Mouse (Mus musculus) midbrain, embryonic 16.5 days (tissue): Measurements from ENCODE around the gene Ric1. TPM values are rescaled to one million over a fixed set of nuclear protein-coding genes. Genes with fewer than 3 reads are reported as not detected.
"Not testable (repeated sequence)": the region's sequence is repeated elsewhere in the genome, so short reads cannot be mapped to it uniquely, and the experiment has no call there.

ENCODE experiments used
- ATAC-seq: fragments of 200-750 bp; cut with Nextera tagmentation; 2 replicates; pipeline ENCODE4 v1.8.0; 2017; ENCODE audit warnings: moderate TSS enrichment
- H3K27ac ChIP-seq: fragments of 300-500 bp; sonication (generic); 2 replicates; pipeline ENCODE4 v1.5.1; 2014; ENCODE audit warnings: mild to moderate bottlenecking, low read length, mixed read lengths
- H3K27me3 ChIP-seq: fragments of 300-500 bp; sonication (generic); 2 replicates; pipeline ENCODE4 v1.6.1; 2014; ENCODE audit warnings: low read depth, low read length, mixed read lengths; ENCODE audit not compliant: control insufficient read depth, insufficient read depth
- H3K36me3 ChIP-seq: fragments of 300-500 bp; sonication (generic); 2 replicates; pipeline ENCODE4 v1.6.1; 2014; ENCODE audit warnings: mild to moderate bottlenecking, low read length, moderate library complexity, mixed read lengths; ENCODE audit not compliant: control insufficient read depth, insufficient read depth
- H3K4me1 ChIP-seq: fragments of 300-500 bp; sonication (generic); 2 replicates; pipeline ENCODE4 v1.6.1; 2014; ENCODE audit warnings: mild to moderate bottlenecking, low read length, mixed read lengths; ENCODE audit not compliant: control insufficient read depth, insufficient read depth
- H3K4me2 ChIP-seq: fragments of 300-500 bp; sonication (generic); 2 replicates; pipeline ENCODE4 v1.6.1; 2014; ENCODE audit warnings: mild to moderate bottlenecking, low read length, mixed read lengths
- H3K4me3 ChIP-seq: fragments of 300-500 bp; sonication (generic); 2 replicates; pipeline ENCODE4 v1.5.1; 2014; ENCODE audit warnings: low read depth, mild to moderate bottlenecking, low read length, moderate library complexity, mixed read lengths
- H3K9ac ChIP-seq: fragments of 300-500 bp; sonication (generic); 2 replicates; pipeline ENCODE4 v1.6.1; 2014; ENCODE audit warnings: low read depth, low read length, mixed read lengths
- H3K9me3 ChIP-seq: fragments of 300-500 bp; sonication (generic); replicated peaks from 2 replicates; pipeline ENCODE4 v1.6.1; 2014; ENCODE audit warnings: mild to moderate bottlenecking, low read length, mixed read lengths; ENCODE audit not compliant: control insufficient read depth, poor library complexity, severe bottlenecking
- WGBS: fragments of 180-500 bp; shearing (Covaris S2); extraction: QIAGEN DNeasy Blood & Tissue Kit; methylation state at CpG from one replicate; pipeline ENCODE4 v1.1.7; 2014; 5-methylcytosine and 5-hydroxymethylcytosine counted together
- polyA plus RNA-seq: library from polyadenylated mRNA; unstranded; fragments of >200 nt; fragmentation: Nextera tagmentation; extraction: Ambion mirVana; gene quantifications from 2 replicates; pipeline ENCODE4 v1.2.1, GENCODE M21; 2015

Ric1 gene
- polyA plus RNA-seq, 1 experiment from 2014 or later, result 12.6 TPM

DNA sequence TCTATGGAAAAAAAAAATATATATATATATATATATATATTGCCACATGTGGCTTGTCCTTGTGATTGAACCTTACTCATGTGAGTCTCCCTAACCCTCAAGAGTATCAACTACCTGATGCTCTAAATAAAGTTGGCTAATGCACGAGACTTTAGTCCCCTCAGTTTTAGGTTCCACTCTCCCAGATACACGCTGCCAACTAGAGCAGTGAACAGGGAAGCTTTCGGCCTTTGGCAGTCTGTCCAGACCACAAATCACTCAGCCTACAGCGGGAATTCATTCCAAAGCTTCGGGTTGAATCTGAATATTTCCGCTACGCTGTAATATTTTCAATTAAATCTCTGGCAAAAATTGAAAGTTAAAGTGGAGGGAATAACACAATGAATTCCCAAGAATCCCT is 3.7 kb upstream of the Ric1 start:
- Histone ChIP-seq H3K27ac (no peak overlapping the region), H3K4me3 (no peak overlapping the region), H3K4me1 (peaks cover 6% of the 10 kb centered on the region), H3K4me2 (no peak overlapping the region), H3K9me3 (no peaks in the 10 kb centered on the region), H3K27me3 (no peaks in the 10 kb centered on the region), H3K9ac (no peak overlapping the region), H3K36me3 (no peaks in the 10 kb centered on the region)
- 92% methylated on average over 7 of the region's 7 CpGs for WGBS
- ATAC-seq, result no peak

GRCm38 (mm10) chr19:29518922-29519321 is 3.2 kb upstream of the Ric1 start:
- Histone ChIP-seq H3K27ac (no peak overlapping the region), H3K4me3 (no peak overlapping the region), H3K4me1 (peaks cover 11% of the 10 kb centered on the region), H3K9ac (no peak overlapping the region), H3K27me3 (no peaks in the 10 kb centered on the region), H3K4me2 (no peak overlapping the region), H3K9me3 (no peaks in the 10 kb centered on the region), H3K36me3 (no peaks in the 10 kb centered on the region)
- no peak for ATAC-seq
- 81% methylated on average over 4 of the region's 4 CpGs for whole genome bisulfite sequencing

- Histone ChIP-seq H3K9me3 (no peaks in the 10 kb centered on the region), H3K4me1 (peaks cover 14% of the 10 kb centered on the region), H3K27me3 (no peaks in the 10 kb centered on the region), H3K36me3 (no peaks in the 10 kb centered on the region), H3K4me2 (peak overlapping the region; percentile 56), H3K9ac (no peak overlapping the region; the same call in 1 of the 2 replicates), H3K4me3 (peak overlapping the region; percentile 88; the same call in 1 of the 2 replicates), H3K27ac (no peak overlapping the region)
- no peak for ATAC-seq
- WGBS, result 39% methylated on average over 10 of the region's 10 CpGs
Measured at GRCm38 (mm10) chr19:29520996-29521560, 1.0 kb upstream of the Ric1 start.

DNA sequence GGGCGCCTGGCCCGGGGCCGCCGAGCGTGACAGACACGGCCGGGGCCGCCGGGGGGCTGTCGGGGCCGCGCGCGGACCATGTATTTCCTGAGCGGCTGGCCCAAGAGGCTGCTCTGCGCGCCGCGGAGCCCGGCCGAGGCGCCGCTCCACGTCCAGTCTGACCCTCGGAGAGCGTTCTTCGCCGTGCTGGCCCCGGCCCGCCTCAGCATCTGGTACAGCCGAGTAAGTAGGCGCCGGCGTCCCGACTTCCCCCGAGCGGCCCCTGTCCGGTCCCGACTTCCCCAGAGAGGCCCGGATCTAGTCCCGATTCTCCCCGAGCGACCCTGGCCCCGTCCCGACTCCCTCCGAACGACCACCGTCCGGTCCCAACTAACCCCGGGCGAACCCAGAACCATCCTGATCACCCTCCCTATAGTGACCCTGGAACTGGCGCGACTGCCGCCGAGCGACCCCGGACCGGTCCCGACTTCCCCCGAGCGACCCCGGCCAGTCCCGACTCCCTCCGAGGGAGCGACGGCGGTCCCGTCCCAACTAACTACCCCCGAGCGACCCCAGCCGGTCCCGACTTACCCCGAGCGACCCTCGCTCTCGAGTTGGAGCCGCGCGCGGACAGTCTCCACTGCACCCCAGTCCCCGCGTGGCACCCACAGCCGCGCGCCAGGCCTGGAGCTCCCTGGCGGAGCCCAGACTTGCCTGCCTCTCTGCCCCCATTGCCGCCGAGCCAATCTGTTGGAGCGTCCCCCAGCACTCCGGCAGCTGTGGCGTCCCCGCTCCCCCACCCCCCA is 555 bp downstream of the Ric1 start:
- H3K4me1 ChIP-seq, result peaks cover 14% of the 10 kb centered on the region
- no peaks in the 10 kb centered on the region for H3K9me3 ChIP-seq
- H3K4me2 ChIP-seq, result peak overlapping the region; percentile 96
- WGBS, result 0% methylated on average over 82 of the region's 92 CpGs
- no peaks in the 10 kb centered on the region for H3K36me3 ChIP-seq
- H3K4me3 ChIP-seq, result peak overlapping the region; percentile 88
- H3K27me3 ChIP-seq, result no peaks in the 10 kb centered on the region
- peak; percentile 87 for ATAC-seq
- peak overlapping the region; percentile 92 for H3K9ac ChIP-seq
- peak overlapping the region; percentile 91 for H3K27ac ChIP-seq

- peak overlapping the region; percentile 88 for H3K4me3 ChIP-seq
- WGBS, result 0% methylated on average over 9 of the region's 9 CpGs
- peak overlapping the region; percentile 91 for H3K27ac ChIP-seq
- peak overlapping the region; percentile 96 for H3K4me2 ChIP-seq
- no peaks in the 10 kb centered on the region for H3K36me3 ChIP-seq
- ATAC-seq, result no peak
- H3K27me3 ChIP-seq, result no peaks in the 10 kb centered on the region
- peak overlapping the region; percentile 92 for H3K9ac ChIP-seq
- H3K4me1 ChIP-seq, result peaks cover 14% of the 10 kb centered on the region
- H3K9me3 ChIP-seq, result no peaks in the 10 kb centered on the region
Measured at GRCm38 (mm10) chr19:29523230-29523582, 1.1 kb downstream of the Ric1 start.

DNA sequence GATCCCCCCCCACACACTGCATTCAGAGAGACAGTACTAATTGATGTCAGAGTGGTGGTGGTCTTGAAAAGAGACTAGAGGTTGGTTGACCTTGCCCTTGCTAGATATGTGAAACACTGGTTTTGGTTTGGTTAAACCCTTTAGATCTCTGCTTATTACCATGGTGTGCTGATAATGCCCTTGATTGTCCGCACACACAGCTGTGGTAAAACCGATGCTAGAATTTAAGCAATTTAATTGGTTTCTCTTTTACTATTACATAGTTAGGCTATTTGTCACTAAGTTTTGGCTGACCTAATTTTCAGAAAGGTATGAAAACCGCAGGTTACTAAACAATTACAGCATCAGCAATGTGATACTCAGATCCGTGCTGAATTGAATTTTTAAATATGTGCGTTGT is 1.6 kb downstream of the Ric1 start:
- H3K27me3 ChIP-seq, result no peaks in the 10 kb centered on the region
- H3K4me2 ChIP-seq, result peak overlapping the region; percentile 96
- peak overlapping the region; percentile 92; the same call in 1 of the 2 replicates for H3K9ac ChIP-seq
- H3K27ac ChIP-seq, result no peak overlapping the region
- ATAC-seq, result no peak
- H3K4me1 ChIP-seq, result peaks cover 14% of the 10 kb centered on the region
- peak overlapping the region; percentile 88 for H3K4me3 ChIP-seq
- H3K36me3 ChIP-seq, result no peaks in the 10 kb centered on the region
- no peaks in the 10 kb centered on the region for H3K9me3 ChIP-seq
- 46% methylated on average over 5 of the region's 5 CpGs for WGBS

GRCm38 (mm10) chr19:29524614-29525013 is 2.5 kb downstream of the Ric1 start:
- Histone ChIP-seq H3K4me3 (no peak overlapping the region), H3K4me1 (peaks cover 14% of the 10 kb centered on the region), H3K9ac (no peak overlapping the region), H3K9me3 (0 out of 2 replicates have a peak, but pooled peaks cover 3% of the 10 kb centered on the region), H3K36me3 (no peaks in the 10 kb centered on the region), H3K4me2 (no peak overlapping the region), H3K27me3 (no peaks in the 10 kb centered on the region), H3K27ac (no peak overlapping the region)
- ATAC-seq, result no peak
- 72% methylated on average over 4 of the region's 4 CpGs for WGBS

DNA sequence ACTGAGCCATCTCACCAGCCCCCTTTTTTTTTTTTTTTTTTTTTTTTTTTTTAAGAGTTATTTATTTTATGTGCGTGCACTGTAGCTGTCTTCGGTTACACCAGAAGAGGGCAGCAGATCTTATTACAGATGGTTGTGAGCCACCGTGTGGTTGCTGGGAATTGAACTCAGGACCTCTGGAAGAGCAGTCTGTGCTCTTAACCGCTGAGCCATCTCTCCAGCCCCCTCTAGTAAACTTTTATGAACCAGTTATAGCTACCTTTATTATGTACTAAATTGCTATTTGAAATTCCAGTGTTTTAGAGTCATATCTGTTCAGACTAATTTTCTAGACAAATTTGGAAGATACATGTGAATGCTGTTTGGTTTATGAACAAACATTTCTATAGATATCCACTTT is 3.5 kb downstream of the Ric1 start:
- peaks cover 14% of the 10 kb centered on the region for H3K4me1 ChIP-seq
- H3K27ac ChIP-seq, H3K4me3 ChIP-seq, H3K9me3 ChIP-seq, H3K9ac ChIP-seq, H3K4me2 ChIP-seq, H3K27me3 ChIP-seq, ATAC-seq, H3K36me3 ChIP-seq: not testable (repeated sequence)
- WGBS, result 89% methylated on average over 4 of the region's 4 CpGs

DNA sequence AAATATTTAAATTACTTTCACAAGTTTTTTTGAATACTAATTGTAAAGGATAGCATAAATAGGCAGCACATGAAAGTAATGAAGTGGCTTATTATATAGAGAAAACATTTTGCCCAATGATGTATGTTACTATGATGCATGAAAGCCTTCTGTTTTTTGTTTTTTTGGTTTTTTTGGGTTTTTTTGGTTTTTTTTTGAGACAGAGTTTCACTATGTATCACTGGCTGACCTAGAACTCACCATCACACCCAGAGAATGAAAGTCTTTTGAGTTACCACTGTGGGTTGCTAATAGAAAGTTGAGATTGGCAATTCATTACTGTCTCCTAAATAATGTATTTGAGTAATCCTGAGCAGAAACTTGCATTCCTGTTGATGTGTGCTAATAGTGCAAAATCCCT is 4.8 kb downstream of the Ric1 start:
- Histone ChIP-seq H3K27ac (no peak overlapping the region), H3K9me3 (0 out of 2 replicates have a peak, but pooled peaks cover 3% of the 10 kb centered on the region), H3K36me3 (no peaks in the 10 kb centered on the region), H3K4me1 (peaks cover 11% of the 10 kb centered on the region), H3K4me2 (no peak overlapping the region), H3K27me3 (no peaks in the 10 kb centered on the region), H3K4me3 (no peak overlapping the region), H3K9ac (no peak overlapping the region)
- ATAC-seq, result no peak
